Mouse (Mus musculus) CH12.LX (cell line): ENCODE measurements around the gene Lhpp.

Experiments
- CTCF ChIP-seq, 2 experiments: IDR thresholded peaks in 1 of 2; conservative IDR thresholded peaks in 1 of 2; 2 replicates each; pipeline ENCODE4 v1.5.1; 2011 to 2012; ENCODE audit warnings: low read depth in 2 of 2, low read length in 2 of 2, improper control_type of control experiment in 1 of 2, inconsistent platforms in 1 of 2, mild to moderate bottlenecking in 1 of 2, moderate library complexity in 1 of 2
- ETS1 ChIP-seq: conservative IDR thresholded peaks from 2 replicates; pipeline ENCODE4 v1.6.1; 2012; ENCODE audit warnings: low read depth, mild to moderate bottlenecking, inconsistent platforms, low read length, improper control_type of control experiment, moderate library complexity
- MEF2A ChIP-seq: IDR thresholded peaks from 2 replicates; pipeline ENCODE4 v1.6.1; 2014; ENCODE audit warnings: low read depth, mild to moderate bottlenecking, inconsistent platforms, low read length, improper control_type of control experiment, borderline replicate concordance
- NRF1 ChIP-seq: IDR thresholded peaks from 2 replicates; pipeline ENCODE4 v1.6.1; 2014; ENCODE audit warnings: low read depth, mild to moderate bottlenecking, inconsistent platforms, low read length, improper control_type of control experiment, moderate library complexity
- ZNF384 ChIP-seq: IDR thresholded peaks from 2 replicates; pipeline ENCODE4 v1.6.1; 2012; ENCODE audit warnings: low read depth, low read length, improper control_type of control experiment, inconsistent platforms

DNA sequence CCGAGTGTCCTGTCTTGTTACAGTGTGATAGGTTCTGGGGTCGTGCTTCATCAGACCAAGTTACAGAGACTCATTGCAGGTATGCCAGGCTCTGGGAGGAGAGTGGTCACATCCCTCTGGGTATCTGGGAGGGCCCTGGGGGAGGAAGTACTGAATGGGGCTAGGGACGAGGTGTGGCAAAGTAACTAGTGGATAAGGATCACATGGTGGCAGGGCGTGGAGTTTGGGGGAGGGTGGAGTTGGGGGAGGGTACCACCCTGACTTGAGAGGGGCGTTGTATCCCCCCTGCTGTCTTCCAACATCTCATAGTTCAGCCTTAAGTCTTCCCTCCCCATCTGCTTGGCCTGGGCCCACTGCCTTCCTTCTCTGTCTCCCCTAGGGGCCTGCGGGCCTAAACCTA lies 69.1 kb downstream of the Lhpp start:
- TF ChIP-seq CTCF (conservative IDR thresholded peaks at IDR 0.05 in 1 of 2, IDR thresholded peaks at IDR 0.05 in 1 of 2; ENCODE audit: low read depth in 2 of 2, low read length in 2 of 2) = no peak
- no peak for TF ChIP-seq NRF1
- no peak for TF ChIP-seq ZNF384
- no peak for TF ChIP-seq ETS1
- no peak for TF ChIP-seq MEF2A
